Mouse (Mus musculus) embryonic facial prominence, embryonic 10.5 days (tissue): Measurements from ENCODE around the gene Tmem35b. TPM values are rescaled to one million over a fixed set of nuclear protein-coding genes. Genes with fewer than 3 reads are reported as not detected.
A peak's percentile ranks its signal among the peaks of the same experiment; 100 is the strongest.
"Not testable (repeated sequence)": the region's sequence is repeated elsewhere in the genome, so short reads cannot be mapped to it uniquely, and the experiment has no call there.

ENCODE experiments used
- DNase-seq: peaks from one replicate; pipeline ENCODE4 v3.0.0-alpha.2; 2017; ENCODE audit warnings: low spot score
- H3K27ac ChIP-seq: fragments of 300-500 bp; sonication (generic); replicated peaks from 2 replicates; pipeline ENCODE4 v1.5.1; 2016; ENCODE audit warnings: mild to moderate bottlenecking
- H3K27me3 ChIP-seq: fragments of 300-500 bp; sonication (generic); replicated peaks from 2 replicates; pipeline ENCODE4 v1.6.1; 2016; ENCODE audit warnings: low read depth, mild to moderate bottlenecking; ENCODE audit not compliant: poor library complexity, severe bottlenecking
- H3K36me3 ChIP-seq: fragments of 300-500 bp; sonication (generic); replicated peaks from 2 replicates; pipeline ENCODE4 v1.6.1; 2016; ENCODE audit warnings: mild to moderate bottlenecking, moderate library complexity
- H3K4me1 ChIP-seq: fragments of 300-500 bp; sonication (generic); 2 replicates; pipeline ENCODE4 v1.6.1; 2016
- H3K4me3 ChIP-seq: fragments of 300-500 bp; sonication (generic); 2 replicates; pipeline ENCODE4 v1.5.1; 2016; ENCODE audit warnings: mild to moderate bottlenecking, moderate library complexity
- H3K9me3 ChIP-seq: fragments of 300-500 bp; sonication (generic); 2 replicates; pipeline ENCODE4 v1.6.1; 2016; ENCODE audit warnings: mild to moderate bottlenecking
- WGBS: fragments of 180-500 bp; shearing (Covaris S2); methylation state at CpG from one replicate; pipeline ENCODE4 v1.1.7; 2016; 5-methylcytosine and 5-hydroxymethylcytosine counted together
- polyA plus RNA-seq: library from polyadenylated mRNA; unstranded; fragments of >200 nt; fragmentation: Nextera tagmentation; extraction: Ambion mirVana; gene quantifications from 2 replicates; pipeline ENCODE4 v1.2.1, GENCODE M21; 2016

Tmem35b gene
- 11.9 and 12.1 TPM in 2 replicates for polyA plus RNA-seq

DNA sequence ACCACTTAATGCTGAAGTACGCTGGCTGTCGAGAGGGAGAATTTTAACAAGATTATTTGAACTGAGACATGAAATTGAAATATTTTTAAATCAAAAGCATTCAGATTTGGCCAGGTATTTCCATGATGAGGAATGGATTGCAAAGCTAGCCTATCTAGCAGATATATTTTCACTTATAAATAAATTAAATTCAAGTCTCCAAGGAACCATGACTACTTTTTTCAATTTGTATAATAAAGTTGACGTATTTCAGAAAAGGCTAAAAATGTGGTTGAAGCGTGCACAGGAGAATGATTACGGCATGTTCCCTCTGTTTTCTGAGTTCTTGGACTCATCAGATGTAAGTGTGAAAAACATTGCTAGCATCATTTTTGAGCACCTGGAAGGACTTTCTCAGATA lies at the start of gene Tmem35b:
Gene Tmem35b (plus strand): TSS at position 301 of the 400 bp plus-strand sequence.
- no peak for DNase-seq
- no peaks in the 10 kb centered on the region for H3K9me3 ChIP-seq
- no peak within 1 kb of the TSS for H3K27ac ChIP-seq
- H3K4me3 ChIP-seq, result no peak within 1 kb of the TSS
- H3K36me3 ChIP-seq, result peaks cover 21% of the 10 kb centered on the region; the same call in 1 of the 2 replicates
- no peaks in the 10 kb centered on the region for H3K27me3 ChIP-seq
- WGBS, result 95% methylated on average over 5 of the region's 5 CpGs
- peaks cover 18% of the 10 kb centered on the region for H3K4me1 ChIP-seq

DNA sequence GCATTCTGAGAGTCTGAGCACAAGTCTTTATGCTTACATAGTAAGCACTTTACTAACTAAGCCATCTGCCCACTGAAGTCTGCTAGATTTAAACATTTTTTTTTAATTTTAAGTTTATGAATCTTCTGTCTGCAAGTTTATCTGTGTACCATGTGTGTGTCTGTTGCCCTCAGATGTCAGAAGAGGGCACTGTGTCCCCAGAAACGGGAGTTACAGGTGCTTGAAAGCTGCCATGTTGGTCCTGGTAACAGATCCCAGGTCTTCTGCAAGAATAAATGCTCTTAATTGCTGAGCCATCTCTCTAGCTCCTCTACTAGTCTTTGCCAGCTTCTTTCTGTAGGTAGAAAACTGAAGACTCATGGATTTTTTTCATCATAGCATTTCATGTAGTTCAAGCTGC lies 48.6 kb upstream of the Tmem35b start:
- Histone ChIP-seq H3K36me3 (0 out of 2 replicates have a peak, but pooled peaks cover 2% of the 10 kb centered on the region), H3K4me1 (peaks cover 6% of the 10 kb centered on the region), H3K27ac (no peak overlapping the region), H3K4me3 (no peak overlapping the region), H3K9me3 (no peaks in the 10 kb centered on the region; the same call in 1 of the 2 replicates), H3K27me3 (no peaks in the 10 kb centered on the region)
- 63% methylated on average over 1 of the region's 1 CpGs for WGBS
- DNase-seq, result no peak

DNA sequence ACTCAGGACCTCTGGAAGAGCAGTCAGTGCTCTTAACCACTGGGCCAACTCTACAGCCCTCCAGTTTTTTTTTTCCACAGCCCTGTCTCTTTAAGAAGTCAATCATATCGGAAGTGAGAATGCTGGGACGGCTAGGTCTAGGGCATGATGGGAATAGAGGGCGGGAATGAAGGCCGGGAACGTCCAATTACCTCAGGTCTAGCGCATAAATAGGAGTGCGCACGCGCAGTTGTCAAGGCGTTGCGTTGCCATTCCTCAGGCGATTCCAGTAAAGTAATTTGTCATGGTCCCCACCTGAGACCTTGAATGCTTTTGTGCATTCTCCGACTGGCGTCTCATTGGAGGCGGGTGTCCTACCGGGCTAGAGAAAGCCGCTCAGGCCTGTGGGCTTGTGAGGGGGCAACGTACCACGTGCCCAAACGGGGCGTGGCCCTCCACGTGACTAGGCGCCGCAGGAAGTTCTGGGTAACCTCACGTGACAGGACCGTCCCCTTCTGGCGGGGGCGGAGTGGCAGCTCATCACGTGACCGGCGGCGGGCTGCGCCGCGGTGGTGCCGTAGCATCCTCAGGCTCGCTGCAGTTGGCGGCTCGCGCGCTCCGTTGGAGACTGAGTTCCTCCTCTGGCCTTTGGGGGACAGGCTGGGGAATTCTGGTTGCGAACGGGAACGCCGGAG lies 46.5 kb upstream of the Tmem35b start, which contains the start of gene Zmym6:
Gene Zmym6 (plus strand): TSS at position 509 of the 674 bp plus-strand sequence.
- WGBS, result under 1% methylated on average over 46 of the region's 46 CpGs
- no peaks in the 10 kb centered on the region; the same call in 1 of the 2 replicates for H3K9me3 ChIP-seq
- peak within 1 kb of the TSS; percentile 71 for H3K4me3 ChIP-seq
- H3K27me3 ChIP-seq, result no peaks in the 10 kb centered on the region
- H3K4me1 ChIP-seq, result peaks cover 6% of the 10 kb centered on the region
- peak; percentile 97 for DNase-seq
- H3K36me3 ChIP-seq, result 0 out of 2 replicates have a peak, but pooled peaks cover 2% of the 10 kb centered on the region
- H3K27ac ChIP-seq, result peak within 1 kb of the TSS; percentile 89

DNA sequence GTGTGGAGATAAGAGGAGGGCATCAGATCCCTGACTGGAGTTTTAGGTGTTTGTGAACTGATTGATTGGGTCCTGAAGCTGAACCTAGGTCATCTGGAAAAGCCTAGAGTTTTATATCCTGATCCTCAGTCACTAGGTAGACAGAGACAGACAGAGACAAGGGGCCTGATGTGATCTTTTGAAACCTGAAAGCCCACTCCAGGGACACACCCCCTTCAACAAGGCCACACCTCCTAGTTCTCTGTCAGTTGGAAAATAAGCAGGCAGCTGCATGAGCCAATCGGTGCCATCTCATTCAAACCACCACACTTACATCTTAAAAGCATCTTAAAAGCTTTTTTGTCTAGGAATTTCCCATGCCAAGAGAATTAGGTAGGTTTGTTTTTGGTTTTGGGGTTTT lies 42.7 kb upstream of the Tmem35b start:
- Histone ChIP-seq H3K27ac (no peak overlapping the region), H3K4me3 (no peak overlapping the region), H3K4me1 (peaks cover 6% of the 10 kb centered on the region), H3K9me3 (no peaks in the 10 kb centered on the region), H3K36me3 (0 out of 2 replicates have a peak, but pooled peaks cover 2% of the 10 kb centered on the region), H3K27me3 (no peaks in the 10 kb centered on the region)
- WGBS, result 44% methylated on average over 1 of the region's 1 CpGs
- no peak for DNase-seq

DNA sequence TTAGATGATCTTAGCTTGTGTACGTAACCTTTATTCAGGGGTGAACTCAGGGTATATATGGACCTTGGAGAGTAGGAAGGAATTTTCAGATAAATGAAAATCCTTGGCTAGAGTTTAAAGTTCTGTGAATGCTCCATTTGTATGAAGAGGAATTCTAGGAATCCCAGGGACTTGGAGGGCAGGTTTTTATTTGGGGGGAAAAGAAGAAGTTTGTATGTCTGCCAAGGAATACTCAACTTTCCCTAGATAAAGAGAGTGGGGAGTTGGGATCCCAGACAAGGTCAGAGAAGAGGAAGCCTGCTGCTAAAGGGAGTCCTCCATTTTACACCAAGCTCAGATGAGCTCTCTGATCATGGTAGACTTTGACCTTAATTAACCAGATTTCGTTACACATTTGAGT lies 40.4 kb upstream of the Tmem35b start:
- peaks cover 1% of the 10 kb centered on the region for H3K4me1 ChIP-seq
- no peak overlapping the region for H3K27ac ChIP-seq
- no peak for DNase-seq
- no peaks in the 10 kb centered on the region for H3K27me3 ChIP-seq
- H3K4me3 ChIP-seq, result no peak overlapping the region
- peaks cover 2% of the 10 kb centered on the region; the same call in 1 of the 2 replicates for H3K36me3 ChIP-seq
- 86% methylated on average over 2 of the region's 2 CpGs for WGBS
- no peaks in the 10 kb centered on the region for H3K9me3 ChIP-seq

DNA sequence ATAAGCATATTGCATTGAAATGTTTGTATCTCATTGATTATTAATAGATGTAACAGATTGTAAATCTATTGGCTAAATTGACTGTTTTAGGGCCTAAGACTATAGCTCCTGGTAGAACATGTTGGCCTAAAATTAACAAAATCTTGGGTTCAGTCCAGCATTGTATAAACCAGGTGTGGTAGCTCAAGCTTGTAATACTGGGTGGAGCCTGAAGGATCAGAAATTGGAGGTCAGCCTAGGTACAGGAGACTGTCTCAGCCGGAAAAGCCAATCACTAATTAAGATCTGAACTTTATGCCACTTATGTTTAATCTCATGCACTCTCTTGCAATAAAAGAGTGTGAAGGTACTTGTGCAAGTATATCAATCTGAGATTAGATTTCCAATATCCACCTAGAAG lies 37.7 kb upstream of the Tmem35b start:
- Histone ChIP-seq H3K4me3 (no peak overlapping the region), H3K4me1 (no peaks in the 10 kb centered on the region), H3K27ac (no peak overlapping the region), H3K36me3 (peaks cover 25% of the 10 kb centered on the region), H3K27me3 (no peaks in the 10 kb centered on the region), H3K9me3 (no peaks in the 10 kb centered on the region)
- no peak for DNase-seq
- 91% methylated on average over 1 of the region's 1 CpGs for WGBS

DNA sequence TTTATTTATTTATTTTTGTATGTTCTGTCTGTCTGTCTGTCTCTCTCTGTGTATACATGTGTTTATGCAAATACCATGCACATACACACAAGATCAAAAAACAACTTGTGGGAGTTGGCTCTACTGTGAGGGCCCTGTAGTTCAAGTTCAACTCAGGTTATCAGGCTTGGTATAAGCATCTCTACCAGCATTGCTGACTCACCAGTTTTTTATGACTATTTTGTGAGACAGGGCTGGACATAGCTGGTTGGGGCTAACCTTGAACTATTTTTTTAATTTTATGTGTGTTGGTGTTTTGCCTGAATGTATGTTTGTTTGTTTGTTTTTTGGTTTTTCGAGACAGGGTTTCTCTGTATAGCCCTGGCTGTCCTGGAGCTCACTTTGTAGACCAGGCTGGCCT lies 32.3 kb upstream of the Tmem35b start:
- WGBS, result 84% methylated on average over 1 of the region's 1 CpGs
- no peak overlapping the region for H3K27ac ChIP-seq
- peaks cover 50% of the 10 kb centered on the region for H3K36me3 ChIP-seq
- H3K4me3 ChIP-seq, result no peak overlapping the region
- no peaks in the 10 kb centered on the region for H3K27me3 ChIP-seq
- DNase-seq, result no peak
- no peaks in the 10 kb centered on the region for H3K4me1 ChIP-seq
- H3K9me3 ChIP-seq, result no peaks in the 10 kb centered on the region

DNA sequence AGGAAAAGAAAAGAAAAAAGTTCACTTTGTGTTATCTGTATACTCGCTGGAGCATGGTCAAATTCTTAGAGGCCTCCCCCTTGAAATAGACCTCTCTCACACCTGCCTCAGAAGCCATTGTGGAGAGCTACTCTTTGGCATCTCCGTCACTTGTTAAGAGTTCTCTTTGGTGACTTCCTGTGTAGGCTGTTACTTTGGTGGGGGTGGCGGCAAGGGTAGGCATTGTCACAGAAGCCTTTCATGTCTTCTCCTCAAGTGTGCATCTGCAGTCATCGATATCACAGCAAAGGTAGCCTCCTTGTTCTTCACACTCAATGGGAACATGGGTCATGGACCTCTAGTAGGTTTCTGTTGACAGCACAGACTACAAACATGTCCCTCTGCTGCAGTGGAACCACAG lies 28.4 kb upstream of the Tmem35b start:
- no peak for DNase-seq
- no peaks in the 10 kb centered on the region for H3K27me3 ChIP-seq
- WGBS, result 89% methylated on average over 4 of the region's 4 CpGs
- H3K4me1 ChIP-seq, result no peaks in the 10 kb centered on the region
- no peak overlapping the region for H3K4me3 ChIP-seq
- H3K9me3 ChIP-seq, result no peaks in the 10 kb centered on the region
- H3K27ac ChIP-seq, result no peak overlapping the region
- peaks cover 31% of the 10 kb centered on the region for H3K36me3 ChIP-seq

DNA sequence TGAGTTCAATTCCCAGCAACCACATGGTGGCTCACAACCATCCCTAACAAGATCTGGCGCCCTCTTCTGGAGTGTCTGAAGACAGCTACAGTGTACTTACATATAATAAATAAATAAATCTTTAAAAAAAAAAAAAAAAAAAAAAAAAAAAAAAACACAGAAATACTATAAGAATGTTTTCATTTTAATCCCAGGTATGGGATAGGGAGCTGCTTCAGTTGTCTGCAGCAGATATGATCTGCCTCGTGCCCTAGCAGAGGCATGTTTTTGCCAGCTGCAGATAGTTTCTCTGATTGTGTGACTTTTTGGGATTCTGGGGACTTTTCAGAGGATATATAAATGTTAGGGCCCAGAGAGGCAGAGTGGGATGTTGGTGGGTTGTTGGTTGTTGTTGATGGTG lies 23.9 kb upstream of the Tmem35b start:
- H3K27me3 ChIP-seq, H3K4me1 ChIP-seq, H3K4me3 ChIP-seq, H3K27ac ChIP-seq, DNase-seq, H3K9me3 ChIP-seq: not testable (repeated sequence)
- WGBS, result 65% methylated on average over 2 of the region's 2 CpGs
- H3K36me3 ChIP-seq, result peaks cover 19% of the 10 kb centered on the region

DNA sequence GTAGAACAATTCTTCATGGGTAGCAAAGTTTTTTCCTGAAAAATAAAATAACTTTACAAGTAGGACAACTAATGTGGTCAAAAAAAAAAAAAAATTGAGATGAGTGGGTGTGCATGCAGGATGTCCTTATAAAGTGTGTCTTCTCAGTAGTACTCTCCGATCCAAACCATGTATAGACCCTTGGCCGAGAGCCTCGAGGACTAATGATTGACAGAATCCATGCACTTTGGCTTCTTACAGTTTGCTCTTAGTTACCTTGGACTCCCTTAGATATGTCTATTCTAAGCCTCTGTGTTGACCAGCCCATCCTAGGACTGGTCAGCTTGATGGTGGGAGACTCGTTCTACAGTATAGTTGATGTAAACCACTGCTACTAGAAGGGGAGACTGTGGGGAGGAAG lies 15.9 kb upstream of the Tmem35b start:
- peaks cover 48% of the 10 kb centered on the region for H3K36me3 ChIP-seq
- H3K27me3 ChIP-seq, result no peaks in the 10 kb centered on the region
- H3K27ac ChIP-seq, result no peak overlapping the region
- no peaks in the 10 kb centered on the region for H3K9me3 ChIP-seq
- no peak for DNase-seq
- H3K4me1 ChIP-seq, result no peaks in the 10 kb centered on the region
- WGBS, result 90% methylated on average over 4 of the region's 4 CpGs
- H3K4me3 ChIP-seq, result no peak overlapping the region

DNA sequence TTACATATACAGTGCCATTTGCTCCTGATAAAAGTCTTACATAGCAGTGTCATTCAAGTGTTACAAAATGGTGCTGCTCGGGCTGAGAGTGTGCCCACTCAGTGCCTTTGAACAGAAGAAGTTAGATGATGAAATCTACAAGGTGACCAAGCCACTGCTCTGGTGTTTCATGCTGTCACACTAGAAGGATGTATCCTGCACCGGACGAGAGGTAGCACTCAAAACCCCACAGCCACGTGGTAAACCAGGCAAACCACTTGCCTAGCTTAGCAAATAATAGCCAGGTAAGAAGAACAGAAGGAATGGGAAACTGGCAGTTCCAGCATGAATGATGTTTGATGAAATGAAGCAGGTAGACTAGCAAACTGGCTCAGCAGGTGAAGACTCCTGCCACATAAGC lies 12.9 kb upstream of the Tmem35b start:
- Histone ChIP-seq H3K4me1 (no peaks in the 10 kb centered on the region), H3K27ac (no peak overlapping the region), H3K36me3 (peaks cover 50% of the 10 kb centered on the region), H3K27me3 (no peaks in the 10 kb centered on the region), H3K4me3 (no peak overlapping the region), H3K9me3 (no peaks in the 10 kb centered on the region)
- no peak for DNase-seq
- WGBS, result 81% methylated on average over 4 of the region's 4 CpGs

DNA sequence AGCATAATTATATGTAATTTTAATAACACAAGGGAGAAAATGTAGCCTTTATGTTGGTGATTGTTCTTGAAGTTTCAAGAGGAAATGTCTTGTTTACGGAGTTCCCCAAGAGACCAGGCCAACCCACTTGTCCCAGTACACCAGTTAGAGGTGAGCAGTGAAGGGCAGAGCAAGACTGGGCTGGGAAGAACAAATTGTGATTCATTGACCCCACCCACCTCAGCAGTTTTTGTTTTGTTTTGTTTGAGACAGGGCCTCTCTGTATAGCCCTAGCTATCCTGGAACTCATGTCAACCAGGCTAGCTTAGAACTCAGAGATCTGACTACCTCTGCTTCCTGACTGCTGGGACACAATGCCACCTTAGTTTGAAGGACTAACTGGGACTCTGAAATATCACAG lies 840 bp downstream of the Tmem35b start:
- H3K36me3 ChIP-seq, result peaks cover 30% of the 10 kb centered on the region
- no peak overlapping the region for H3K4me3 ChIP-seq
- H3K27ac ChIP-seq, result no peak overlapping the region
- peaks cover 18% of the 10 kb centered on the region for H3K4me1 ChIP-seq
- H3K9me3 ChIP-seq, result no peaks in the 10 kb centered on the region
- 83% methylated on average over 1 of the region's 1 CpGs for WGBS
- DNase-seq, result no peak
- no peaks in the 10 kb centered on the region for H3K27me3 ChIP-seq

DNA sequence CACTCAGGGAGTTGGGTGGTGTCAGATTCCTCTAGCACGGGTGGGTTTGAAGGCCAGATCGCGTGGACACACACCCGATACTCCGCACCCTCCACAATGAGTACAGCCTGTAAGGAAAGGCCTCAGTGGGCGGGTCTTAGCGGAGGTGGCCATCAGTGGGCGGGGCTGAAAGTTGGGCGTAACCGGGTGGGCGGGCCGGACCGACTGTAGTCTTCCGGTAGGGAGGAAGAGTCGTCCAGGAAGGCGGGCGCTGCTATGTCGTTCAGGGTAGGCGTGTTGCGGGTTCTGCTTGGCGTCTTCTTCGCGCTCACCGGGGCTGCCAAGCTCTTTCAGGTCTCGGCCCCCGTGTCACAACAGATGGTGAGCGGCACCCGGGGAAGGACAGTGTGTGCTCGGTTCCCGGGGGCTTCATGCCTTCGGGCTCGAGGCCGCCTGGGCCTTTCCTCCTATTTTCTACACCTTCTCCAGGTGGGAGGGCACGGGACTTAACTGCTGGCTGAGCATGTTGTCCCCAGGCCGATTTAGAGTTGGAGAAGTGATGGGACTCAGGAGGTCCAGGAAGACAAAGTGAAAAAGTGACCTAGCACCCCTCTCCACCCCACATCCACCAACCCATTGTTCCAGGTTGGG lies 2.5 kb downstream of the Tmem35b start:
- no peaks in the 10 kb centered on the region for H3K27me3 ChIP-seq
- WGBS, result 1% methylated on average over 35 of the region's 35 CpGs
- H3K4me3 ChIP-seq, result peak overlapping the region; percentile 73
- H3K27ac ChIP-seq, result peak overlapping the region; percentile 83
- no peaks in the 10 kb centered on the region for H3K9me3 ChIP-seq
- peaks cover 32% of the 10 kb centered on the region for H3K36me3 ChIP-seq
- peak; percentile 93 for DNase-seq
- H3K4me1 ChIP-seq, result peaks cover 18% of the 10 kb centered on the region
